Mouse (Mus musculus): Measurements from ENCODE around the gene Csnka2ip. TPM values are rescaled to one million over a fixed set of nuclear protein-coding genes. Genes with fewer than 3 reads are reported as not detected.

Gene Csnka2ip
- total and polyA plus RNA-seq, 3 experiments = not detected

- Histone ChIP-seq H3K9ac (ENCODE audit: control insufficient read depth, low read depth, low read length, poor library complexity, severe bottlenecking) (no peak overlapping the region), H3K27me3 (ENCODE audit: control insufficient read depth in 1 of 2, insufficient read depth in 2 of 2, low read length in 2 of 2) (no peaks in the 10 kb centered on the region), H3K36me3 (ENCODE audit: control insufficient read depth in 1 of 2, insufficient read depth in 2 of 2, low read length in 2 of 2) (no peaks in the 10 kb centered on the region), H3K9me3 (replicated peaks; ENCODE audit: insufficient read depth, low read length) (no peaks in the 10 kb centered on the region), H3K4me3 (ENCODE audit: control insufficient read depth in 1 of 2, insufficient read depth in 1 of 2, low read depth in 2 of 2, low read length in 2 of 2) (no peak overlapping the region), H3K27ac (ENCODE audit: control insufficient read depth, low read depth, low read length) (no peak overlapping the region), H3K79me2 (ENCODE audit: control insufficient read depth, insufficient read depth, low read length, poor library complexity) (no peaks in the 10 kb centered on the region), H3K4me1 (ENCODE audit: control insufficient read depth in 1 of 2, insufficient read depth in 2 of 2, low read length in 2 of 2) (no peaks in the 10 kb centered on the region)
- no peak for TF ChIP-seq MAX (IDR thresholded peaks at IDR 0.05; ENCODE audit: low read length)
- TF ChIP-seq ZKSCAN1 (IDR thresholded peaks at IDR 0.05; ENCODE audit: low read depth, low read length) = no peak
- TF ChIP-seq ZC3H11A (IDR thresholded peaks at IDR 0.05; ENCODE audit: low read depth, low read length) = no peak
- DNase-seq (ENCODE audit: low read depth, low spot score) = no peak
Measured at GRCm38 (mm10) chr16:64620116-64620515, 17.9 kb upstream of the Csnka2ip start.

DNA sequence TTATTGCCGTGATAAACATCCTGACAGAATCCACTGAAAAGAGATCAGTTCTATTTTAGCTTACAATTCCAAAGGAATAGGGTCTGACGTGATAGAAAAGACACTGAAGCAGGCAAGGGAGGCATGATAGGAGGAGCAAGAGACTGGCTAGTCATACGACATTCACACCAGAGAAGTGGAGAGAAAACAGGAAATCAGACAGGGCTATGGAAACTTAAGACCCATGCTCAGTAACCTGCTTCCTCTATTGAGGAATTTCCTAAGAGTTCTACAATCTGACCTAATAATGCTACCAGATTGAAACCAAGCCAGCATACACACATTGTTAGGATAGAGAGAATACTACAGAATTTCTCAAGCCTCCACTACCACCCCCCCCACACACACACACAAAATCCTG lies 12.4 kb upstream of the Csnka2ip start:
- Histone ChIP-seq H3K9me3 (replicated peaks; ENCODE audit: insufficient read depth, low read length) (no peaks in the 10 kb centered on the region), H3K4me1 (ENCODE audit: control insufficient read depth in 1 of 2, insufficient read depth in 2 of 2, low read length in 2 of 2) (no peaks in the 10 kb centered on the region), H3K9ac (ENCODE audit: control insufficient read depth, low read depth, low read length, poor library complexity, severe bottlenecking) (no peak overlapping the region), H3K27ac (ENCODE audit: control insufficient read depth, low read depth, low read length) (no peak overlapping the region), H3K36me3 (ENCODE audit: control insufficient read depth in 1 of 2, insufficient read depth in 2 of 2, low read length in 2 of 2) (no peaks in the 10 kb centered on the region), H3K79me2 (ENCODE audit: control insufficient read depth, insufficient read depth, low read length, poor library complexity) (no peaks in the 10 kb centered on the region), H3K4me3 (ENCODE audit: control insufficient read depth in 1 of 2, insufficient read depth in 1 of 2, low read depth in 2 of 2, low read length in 2 of 2) (no peak overlapping the region), H3K27me3 (ENCODE audit: control insufficient read depth in 1 of 2, insufficient read depth in 2 of 2, low read length in 2 of 2) (no peaks in the 10 kb centered on the region)
- DNase-seq (ENCODE audit: low read depth, low spot score) = no peak
- TF ChIP-seq ZC3H11A (IDR thresholded peaks at IDR 0.05; ENCODE audit: low read depth, low read length) (no peak), KAT2A (conservative IDR thresholded peaks at IDR 0.05; ENCODE audit: low read depth, low read length) (no peak), JUND (IDR thresholded peaks at IDR 0.05; ENCODE audit: low read depth, low read length) (no peak), MXI1 (IDR thresholded peaks at IDR 0.05; ENCODE audit: low read depth, low read length) (no peak), POLR2A (IDR thresholded peaks at IDR 0.05; ENCODE audit: control insufficient read depth in 1 of 2, insufficient read depth in 1 of 2, low read depth in 1 of 2, low read length in 2 of 2, poor library complexity in 1 of 2) (no peak), MEF2A (IDR thresholded peaks at IDR 0.05; ENCODE audit: extremely low read depth, insufficient replicate concordance, low read depth, low read length, poor library complexity, severe bottlenecking) (no peak), TBP (IDR thresholded peaks at IDR 0.05; ENCODE audit: low read depth, low read length) (no peak), NELFE (IDR thresholded peaks at IDR 0.05; ENCODE audit: low read depth, low read length) (no peak), MAFK (IDR thresholded peaks at IDR 0.05; ENCODE audit: borderline replicate concordance, low read depth, low read length) (no peak), ETS1 (IDR thresholded peaks at IDR 0.05; ENCODE audit: low read depth, low read length) (no peak), GATA1 (IDR thresholded peaks at IDR 0.05; ENCODE audit: low read depth, low read length) (no peak), E2F4 (IDR thresholded peaks at IDR 0.05; ENCODE audit: borderline replicate concordance, low read depth, low read length) (no peak), NRF1 (IDR thresholded peaks at IDR 0.05; ENCODE audit: insufficient read depth, low read depth, low read length, poor library complexity, severe bottlenecking) (no peak), MYB (IDR thresholded peaks at IDR 0.05; ENCODE audit: low read depth, low read length) (no peak)

DNA sequence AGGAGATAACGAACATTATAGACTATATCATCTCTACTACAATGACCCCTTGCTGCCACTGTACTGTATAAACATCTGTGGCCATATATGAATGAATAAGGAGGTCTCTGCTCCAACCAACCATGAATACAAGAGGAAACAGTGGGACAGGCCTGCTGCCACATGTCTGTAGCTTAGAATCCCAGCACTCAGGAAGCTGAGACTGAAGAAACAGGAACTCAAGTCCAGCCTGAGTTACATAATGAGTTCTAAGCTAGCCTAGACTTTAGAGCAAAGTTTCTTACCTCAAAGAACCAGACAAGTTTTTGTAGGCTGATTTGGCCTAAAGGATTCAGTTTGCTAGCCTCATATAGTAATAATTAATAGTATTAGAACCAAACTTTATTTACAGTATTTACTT lies 5.6 kb upstream of the Csnka2ip start:
- no peak for DNase-seq (ENCODE audit: low read depth, low spot score)
- H3K27ac ChIP-seq (ENCODE audit: control insufficient read depth, low read depth, low read length) = no peak overlapping the region
- TF ChIP-seq CTCF (IDR thresholded peaks at IDR 0.05 in 2 of 3, conservative IDR thresholded peaks at IDR 0.05 in 1 of 3; ENCODE audit: control insufficient read depth in 1 of 3, insufficient read depth in 1 of 3, low read depth in 2 of 3, low read length in 3 of 3, poor library complexity in 1 of 3, severe bottlenecking in 1 of 3) = no peak
- TF ChIP-seq MAZ (IDR thresholded peaks at IDR 0.05; ENCODE audit: low read depth, low read length) = no peak
- no peak for TF ChIP-seq CHD1 (IDR thresholded peaks at IDR 0.05; ENCODE audit: low read depth, low read length)
- TF ChIP-seq USF1 (IDR thresholded peaks at IDR 0.05; ENCODE audit: low read depth, low read length) = no peak
- no peak for TF ChIP-seq E2F4 (IDR thresholded peaks at IDR 0.05; ENCODE audit: borderline replicate concordance, low read depth, low read length)
- TF ChIP-seq POLR2AphosphoS5 (IDR thresholded peaks at IDR 0.05; ENCODE audit: borderline replicate concordance, low read depth, low read length) = no peak
- no peak for TF ChIP-seq MAX (IDR thresholded peaks at IDR 0.05; ENCODE audit: low read length)
- TF ChIP-seq USF2 (IDR thresholded peaks at IDR 0.05; ENCODE audit: borderline replicate concordance in 1 of 2, insufficient read depth in 1 of 2, low read depth in 1 of 2, low read length in 2 of 2) = no peak
- no peak for TF ChIP-seq UBTF (IDR thresholded peaks at IDR 0.05; ENCODE audit: borderline replicate concordance, insufficient read depth, low read depth, low read length)
- no peak for TF ChIP-seq CHD2 (IDR thresholded peaks at IDR 0.05; ENCODE audit: low read length)
- no peak for TF ChIP-seq ETS1 (IDR thresholded peaks at IDR 0.05; ENCODE audit: low read depth, low read length)
- no peak for TF ChIP-seq RAD21 (IDR thresholded peaks at IDR 0.05; ENCODE audit: low read depth, low read length)
- TF ChIP-seq NELFE (IDR thresholded peaks at IDR 0.05; ENCODE audit: low read depth, low read length) = no peak
- no peak for TF ChIP-seq KAT2A (conservative IDR thresholded peaks at IDR 0.05; ENCODE audit: low read depth, low read length)
- H3K9me3 ChIP-seq (replicated peaks; ENCODE audit: insufficient read depth, low read length) = no peaks in the 10 kb centered on the region
- H3K4me3 ChIP-seq (ENCODE audit: control insufficient read depth in 1 of 2, insufficient read depth in 1 of 2, low read depth in 2 of 2, low read length in 2 of 2) = no peak overlapping the region
- H3K27me3 ChIP-seq (ENCODE audit: control insufficient read depth in 1 of 2, insufficient read depth in 2 of 2, low read length in 2 of 2) = no peaks in the 10 kb centered on the region
- H3K36me3 ChIP-seq (ENCODE audit: control insufficient read depth in 1 of 2, insufficient read depth in 2 of 2, low read length in 2 of 2) = no peaks in the 10 kb centered on the region
- no peaks in the 10 kb centered on the region for H3K4me1 ChIP-seq (ENCODE audit: control insufficient read depth in 1 of 2, insufficient read depth in 2 of 2, low read length in 2 of 2)
- no peaks in the 10 kb centered on the region for H3K79me2 ChIP-seq (ENCODE audit: control insufficient read depth, insufficient read depth, low read length, poor library complexity)
- no peak overlapping the region for H3K9ac ChIP-seq (ENCODE audit: control insufficient read depth, low read depth, low read length, poor library complexity, severe bottlenecking)

Data from MEL (cell line).